Mouse (Mus musculus) cortical plate, adult 2 months (tissue): ENCODE data around the gene Gxylt1.

Experiments
- CTCF ChIP-seq: fragments of 200-500 bp; IDR thresholded peaks from 2 replicates; pipeline ENCODE4 v1.5.1; 2011; ENCODE audit warnings: mild to moderate bottlenecking, control low read depth, low read length; ENCODE audit not compliant: insufficient read depth; ENCODE audit errors: extremely low read depth
- POLR2A ChIP-seq: fragments of 200-500 bp; IDR thresholded peaks from 2 replicates; pipeline ENCODE4 v1.6.1; 2011; ENCODE audit warnings: mild to moderate bottlenecking, low read length, control low read depth; ENCODE audit not compliant: insufficient read depth; ENCODE audit errors: extremely low read depth

DNA sequence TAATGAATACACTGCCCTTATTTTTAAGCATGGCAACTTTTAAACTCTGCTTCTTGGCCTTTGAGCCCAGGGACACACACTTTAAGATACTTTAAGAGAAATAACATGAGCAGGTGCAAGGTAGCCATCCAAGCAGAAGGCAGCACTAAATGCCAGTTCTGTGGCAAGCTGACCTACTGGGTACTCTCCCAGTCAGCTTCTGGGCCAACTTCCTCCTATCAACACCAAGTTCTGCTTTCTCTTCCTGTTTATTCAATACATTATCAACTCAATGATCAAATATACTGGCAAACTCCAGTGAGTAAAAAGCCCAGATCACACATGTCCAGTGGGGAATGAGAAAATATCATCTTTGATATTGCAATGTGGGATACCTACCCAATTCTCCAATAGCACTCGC is 7.0 kb downstream of the Gxylt1 start:
- TF ChIP-seq CTCF (no peak), POLR2A (no peak)
